Mouse (Mus musculus): Measurements from ENCODE around the gene Camta2. TPM values are rescaled to one million over a fixed set of nuclear protein-coding genes. Genes with fewer than 3 reads are reported as not detected.

Gene Camta2
- 64.2 TPM for polyA plus RNA-seq (2017; shearing (Covaris generic))

DNA sequence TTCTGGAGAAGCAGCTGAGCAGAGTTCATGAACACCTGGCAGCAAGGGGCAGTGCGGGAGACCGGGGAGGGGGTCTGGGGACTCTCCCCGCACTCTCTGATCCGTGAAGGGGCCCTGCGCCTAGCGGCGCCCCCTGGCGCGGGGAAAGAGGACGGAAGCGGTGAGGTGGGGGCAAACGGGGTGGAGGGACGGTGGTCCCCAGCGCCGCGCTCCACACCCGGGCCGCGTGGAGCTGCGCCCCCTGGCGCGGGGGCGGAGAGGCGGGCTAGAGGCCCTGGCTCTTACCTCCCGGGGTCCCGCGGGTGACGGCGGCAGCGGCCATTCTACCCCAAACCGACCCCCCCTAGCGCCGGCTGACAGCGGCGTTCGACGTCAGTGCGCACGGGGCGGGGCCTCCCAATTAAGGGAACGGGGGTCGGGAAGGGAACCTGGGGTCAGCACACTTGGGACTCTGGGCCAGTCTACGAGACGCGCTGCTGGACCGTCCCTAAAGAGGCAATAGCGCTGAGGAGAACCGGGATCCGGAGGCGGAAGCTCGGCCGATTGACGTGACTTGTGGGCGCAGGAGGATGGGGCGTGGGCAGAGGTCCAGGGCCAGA, at the start of gene Camta2:
TSS of gene Camta2 (minus strand) at position 505 of the 599 bp plus-strand sequence.

GRCm38 (mm10) chr11:70699722-70700556, 12.0 kb upstream of the Camta2 start, which contains the start of the genes Inca1 and Kif1c:
Inca1 (minus strand) TSS chr11:70700155.
Kif1c (plus strand) TSS chr11:70700548.

DNA sequence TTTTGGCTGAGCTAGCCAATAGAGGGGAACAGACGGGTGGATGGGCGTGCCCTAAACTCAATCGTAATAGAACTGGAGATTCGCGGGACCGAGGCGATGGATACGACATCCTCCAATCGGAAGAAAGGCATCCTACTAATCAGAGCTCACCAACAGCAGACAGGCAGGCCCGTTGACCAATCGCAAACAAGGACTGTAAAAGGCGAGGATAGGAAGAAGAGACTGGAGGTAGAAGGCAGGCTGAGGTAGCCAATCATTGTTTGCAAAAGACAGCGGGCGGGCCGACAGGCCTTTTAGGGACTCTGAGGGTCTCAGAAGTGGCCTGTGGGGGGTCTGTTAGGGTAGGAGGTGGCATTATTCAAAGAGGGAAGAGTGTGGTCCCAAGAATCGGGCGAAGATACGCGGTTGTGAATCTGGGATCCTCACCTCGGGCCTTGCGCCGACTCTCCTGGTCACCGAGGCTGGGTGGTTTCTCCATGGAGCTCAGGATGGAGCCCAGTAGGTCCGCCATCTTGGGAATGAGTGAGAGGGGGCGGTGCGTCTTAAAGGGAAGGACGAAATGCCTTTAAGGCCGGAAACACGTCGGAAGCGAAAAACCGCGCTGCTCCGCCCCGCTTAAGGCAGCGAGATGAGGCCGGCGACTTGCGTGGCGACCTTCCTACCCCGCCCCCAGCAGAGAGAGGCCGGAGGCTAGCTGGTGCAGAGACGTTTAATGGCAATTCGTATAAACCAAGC, 19.0 kb downstream of the Camta2 start, which contains the start of gene Spag7:
TSS of gene Spag7 (minus strand) at position 646 of the 735 bp plus-strand sequence.

DNA sequence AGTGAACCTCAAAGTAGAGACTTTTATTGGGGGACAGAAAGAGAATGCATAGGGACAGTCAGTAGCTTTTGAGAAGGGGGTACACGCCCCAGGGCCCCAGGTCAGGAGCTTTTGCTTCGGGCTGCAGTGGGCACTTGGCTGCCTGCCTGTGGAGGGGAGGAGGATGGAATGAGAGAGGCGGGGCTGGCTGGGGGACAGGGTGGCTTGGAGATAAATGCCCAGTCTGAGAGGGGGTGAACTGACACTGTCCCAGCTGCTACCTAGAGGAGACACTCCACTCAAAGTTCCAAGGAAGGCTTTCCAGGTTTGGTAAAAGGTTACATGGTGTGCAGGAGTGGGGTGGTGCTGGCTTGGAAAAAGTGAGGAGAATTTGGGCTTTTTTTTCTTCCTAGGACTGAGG, 30.9 kb downstream of the Camta2 start, which contains the start of gene Eno3:
TSS of gene Eno3 (plus strand) at position 239 of the 400 bp plus-strand sequence.

GRCm38 (mm10) chr11:70654198-70654922, 33.5 kb downstream of the Camta2 start, which contains the start of gene Pfn1:
Pfn1 (minus strand) TSS chr11:70654644.

GRCm38 (mm10) chr11:70646691-70647650, 40.9 kb downstream of the Camta2 start, which contains the start of the genes Rnf167 and Slc25a11:
Rnf167 (plus strand) TSS chr11:70647235.
Slc25a11 (minus strand) TSS chr11:70647479.

GRCm38 (mm10) chr11:70638714-70639278, 49.1 kb downstream of the Camta2 start, which contains the start of gene Gp1ba:
Gp1ba (plus strand) TSS chr11:70639122.

Other genes starting within 250 kb of the Camta2 start
- 81.3 TPM for gene Med11, start 236.2 kb downstream of the Camta2 start, polyA plus RNA-seq (2017; shearing (Covaris generic))
- gene Zmynd15, start 228.7 kb downstream of the Camta2 start, polyA plus RNA-seq (2017; shearing (Covaris generic)): 0.60 TPM
- 0.43 TPM for gene Cxcl16, start 228.1 kb downstream of the Camta2 start, polyA plus RNA-seq (2017; shearing (Covaris generic))
- 2.6 TPM for gene Tm4sf5, start 182.9 kb downstream of the Camta2 start, polyA plus RNA-seq (2017; shearing (Covaris generic))
- not detected for gene Vmo1, start 173.5 kb downstream of the Camta2 start, polyA plus RNA-seq (2017; shearing (Covaris generic))
- gene Gltpd2, start 168.9 kb downstream of the Camta2 start, polyA plus RNA-seq (2017; shearing (Covaris generic)): not detected
- gene Psmb6, start 162.7 kb downstream of the Camta2 start, polyA plus RNA-seq (2017; shearing (Covaris generic)): 402 TPM
- not detected for gene Gm40193, start 155.2 kb downstream of the Camta2 start, polyA plus RNA-seq (2017; shearing (Covaris generic))
- 7.0 TPM for gene Pld2, start 148.0 kb downstream of the Camta2 start, polyA plus RNA-seq (2017; shearing (Covaris generic))
- gene Mink1, start 125.2 kb downstream of the Camta2 start, polyA plus RNA-seq (2017; shearing (Covaris generic)): 9.0 TPM
- 0.52 TPM for gene 4930544D05Rik, start 72.3 kb downstream of the Camta2 start, polyA plus RNA-seq (2017; shearing (Covaris generic))
- gene Chrne, start 68.9 kb downstream of the Camta2 start, polyA plus RNA-seq (2017; shearing (Covaris generic)): 0.65 TPM
- gene Gp1ba, start 49.0 kb downstream of the Camta2 start, polyA plus RNA-seq (2017; shearing (Covaris generic)): 0.21 TPM
- gene Rnf167, start 40.9 kb downstream of the Camta2 start, polyA plus RNA-seq (2017; shearing (Covaris generic)): 466 TPM
- gene Slc25a11, start 40.6 kb downstream of the Camta2 start, polyA plus RNA-seq (2017; shearing (Covaris generic)): 190 TPM
- gene Pfn1, start 33.5 kb downstream of the Camta2 start, polyA plus RNA-seq (2017; shearing (Covaris generic)): 4,689 TPM
- gene Eno3, start 30.9 kb downstream of the Camta2 start, polyA plus RNA-seq (2017; shearing (Covaris generic)): 20.6 TPM
- 87.0 TPM for gene Spag7, start 18.7 kb downstream of the Camta2 start, polyA plus RNA-seq (2017; shearing (Covaris generic))
- 0.37 TPM for gene Inca1, start 12.1 kb upstream of the Camta2 start, polyA plus RNA-seq (2017; shearing (Covaris generic))
- 0.59 TPM for gene Kif1c, start 12.4 kb upstream of the Camta2 start, polyA plus RNA-seq (2017; shearing (Covaris generic))
- 7.7 TPM for gene Zfp3, start 76.1 kb upstream of the Camta2 start, polyA plus RNA-seq (2017; shearing (Covaris generic))
- 0.94 TPM for gene Scimp, start 124.5 kb upstream of the Camta2 start, polyA plus RNA-seq (2017; shearing (Covaris generic))
- gene Rabep1, start 156.7 kb upstream of the Camta2 start, polyA plus RNA-seq (2017; shearing (Covaris generic)): 14.9 TPM